Mouse (Mus musculus): Measurements from ENCODE around the gene Dpagt1. TPM values are rescaled to one million over a fixed set of nuclear protein-coding genes. Genes with fewer than 3 reads are reported as not detected.
A peak's percentile ranks its signal among the peaks of the same experiment; 100 is the strongest.
"Not testable (repeated sequence)": the region's sequence is repeated elsewhere in the genome, so short reads cannot be mapped to it uniquely, and the experiment has no call there.

Dpagt1 gene
- total and polyA plus RNA-seq, 2 experiments, result 8.7 to 71.7 TPM

- H3K27ac ChIP-seq (replicated peaks; ENCODE audit: insufficient read depth, low read depth, low read length), result no peak within 1 kb of the TSS
- peak within 1 kb of the TSS; percentile 31; the same call in 1 of the 2 replicates for H3K4me3 ChIP-seq (ENCODE audit: insufficient read depth, low read depth, low read length)
- peaks cover 13% of the 10 kb centered on the region for H3K27me3 ChIP-seq (ENCODE audit: control insufficient read depth, insufficient read depth, low read length)
- H3K79me2 ChIP-seq (ENCODE audit: control insufficient read depth, insufficient read depth, low read length), result no peaks in the 10 kb centered on the region
- DNase-seq (ENCODE audit: extremely low read depth, low read depth, low spot score), result no peak
- H3K9ac ChIP-seq (ENCODE audit: low read depth, low read length), result peak within 1 kb of the TSS; percentile 14; the same call in 1 of the 2 replicates
- 0 out of 2 replicates have a peak, but pooled peaks cover 2% of the 10 kb centered on the region for H3K36me3 ChIP-seq (ENCODE audit: control insufficient read depth, insufficient read depth, low read length)
- 3% methylated on average over 38 of the region's 38 CpGs for WGBS
- peaks cover 4% of the 10 kb centered on the region; the same call in 1 of the 2 replicates for H3K4me1 ChIP-seq (ENCODE audit: control insufficient read depth, insufficient read depth, low read length)
- TF ChIP-seq CTCF (IDR thresholded peaks at IDR 0.05; ENCODE audit: low read depth, low read length), result no peak
- no peak for TF ChIP-seq POLR2A (IDR thresholded peaks at IDR 0.05; ENCODE audit: extremely low read depth, insufficient read depth, low read length)
Measured at GRCm38 (mm10) chr9:44288076-44288958, 37.5 kb upstream of the Dpagt1 start, which contains the start of gene Abcg4. Gene Abcg4, minus strand, starts transcription at chr9:44288615.

GRCm38 (mm10) chr9:44288959-44289291 is 36.9 kb upstream of the Dpagt1 start:
- peaks cover 13% of the 10 kb centered on the region for H3K27me3 ChIP-seq (ENCODE audit: control insufficient read depth, insufficient read depth, low read length)
- H3K4me1 ChIP-seq (ENCODE audit: control insufficient read depth, insufficient read depth, low read length), result peaks cover 4% of the 10 kb centered on the region; the same call in 1 of the 2 replicates
- no peak overlapping the region for H3K4me3 ChIP-seq (ENCODE audit: insufficient read depth, low read depth, low read length)
- DNase-seq (ENCODE audit: extremely low read depth, low read depth, low spot score), result no peak
- no peak overlapping the region for H3K9ac ChIP-seq (ENCODE audit: low read depth, low read length)
- no peak overlapping the region for H3K27ac ChIP-seq (replicated peaks; ENCODE audit: insufficient read depth, low read depth, low read length)
- peaks cover 4% of the 10 kb centered on the region; the same call in 1 of the 2 replicates for H3K36me3 ChIP-seq (ENCODE audit: control insufficient read depth, insufficient read depth, low read length)
- 22% methylated on average over 11 of the region's 11 CpGs for WGBS
- no peaks in the 10 kb centered on the region for H3K79me2 ChIP-seq (ENCODE audit: control insufficient read depth, insufficient read depth, low read length)
- TF ChIP-seq POLR2A (IDR thresholded peaks at IDR 0.05; ENCODE audit: extremely low read depth, insufficient read depth, low read length) (no peak), CTCF (IDR thresholded peaks at IDR 0.05; ENCODE audit: low read depth, low read length) (no peak)

GRCm38 (mm10) chr9:44292490-44292889 is 33.3 kb upstream of the Dpagt1 start:
- H3K9ac ChIP-seq (ENCODE audit: low read depth, low read length), result no peak overlapping the region
- TF ChIP-seq CTCF (IDR thresholded peaks at IDR 0.05; ENCODE audit: low read depth, low read length) (peak; percentile 52; the same call in 1 of the 2 replicates), POLR2A (IDR thresholded peaks at IDR 0.05; ENCODE audit: extremely low read depth, insufficient read depth, low read length) (no peak)
- no peak overlapping the region for H3K4me3 ChIP-seq (ENCODE audit: insufficient read depth, low read depth, low read length)
- peaks cover 7% of the 10 kb centered on the region for H3K27me3 ChIP-seq (ENCODE audit: control insufficient read depth, insufficient read depth, low read length)
- H3K4me1 ChIP-seq (ENCODE audit: control insufficient read depth, insufficient read depth, low read length), result peaks cover 4% of the 10 kb centered on the region; the same call in 1 of the 2 replicates
- DNase-seq (ENCODE audit: extremely low read depth, low read depth, low spot score), result peak; percentile 61
- WGBS, result 70% methylated on average over 3 of the region's 3 CpGs
- H3K36me3 ChIP-seq (ENCODE audit: control insufficient read depth, insufficient read depth, low read length), result peaks cover 26% of the 10 kb centered on the region
- H3K27ac ChIP-seq (replicated peaks; ENCODE audit: insufficient read depth, low read depth, low read length), result no peak overlapping the region
- H3K79me2 ChIP-seq (ENCODE audit: control insufficient read depth, insufficient read depth, low read length), result no peaks in the 10 kb centered on the region

- not testable (repeated sequence) for H3K79me2 ChIP-seq (ENCODE audit: control insufficient read depth, insufficient read depth, low read length); H3K4me3 ChIP-seq (ENCODE audit: insufficient read depth, low read depth, low read length); H3K27me3 ChIP-seq (ENCODE audit: control insufficient read depth, insufficient read depth, low read length); DNase-seq (ENCODE audit: extremely low read depth, low read depth, low spot score); H3K4me1 ChIP-seq (ENCODE audit: control insufficient read depth, insufficient read depth, low read length); H3K27ac ChIP-seq (replicated peaks; ENCODE audit: insufficient read depth, low read depth, low read length); H3K9ac ChIP-seq (ENCODE audit: low read depth, low read length)
- H3K36me3 ChIP-seq (ENCODE audit: control insufficient read depth, insufficient read depth, low read length), result peaks cover 49% of the 10 kb centered on the region
- 95% methylated on average over 3 of the region's 3 CpGs for WGBS
Measured at GRCm38 (mm10) chr9:44300001-44300400, 25.8 kb upstream of the Dpagt1 start.

DNA sequence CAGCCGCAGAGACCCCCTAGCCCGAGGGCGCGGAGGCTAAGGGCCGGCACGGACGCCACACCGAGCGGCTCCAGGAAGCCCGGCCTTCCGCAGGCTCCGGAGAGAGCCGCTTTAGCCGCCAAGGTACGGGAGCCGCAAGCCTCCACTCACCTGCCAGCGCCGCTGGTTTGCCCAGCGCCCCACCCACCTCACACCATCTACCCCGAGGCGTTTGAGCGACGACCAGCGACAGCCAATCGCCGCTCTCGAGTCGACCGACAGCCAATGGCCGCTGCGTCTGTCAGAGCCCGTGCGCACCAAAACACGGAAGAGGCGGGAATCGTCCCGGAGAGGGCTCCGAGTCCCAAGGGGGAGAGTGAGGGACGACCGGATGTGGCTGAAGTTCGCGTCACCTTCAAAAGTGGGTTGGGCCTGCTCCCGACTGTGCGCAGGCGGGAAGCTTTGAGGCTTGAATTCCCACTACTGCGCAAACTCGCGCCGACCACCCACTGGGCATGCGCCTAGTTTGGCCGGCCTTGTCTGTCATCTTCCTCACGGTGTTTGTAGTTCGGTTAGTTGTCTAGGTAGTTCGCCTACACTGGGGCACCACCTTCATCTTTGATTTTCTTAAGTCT is 20.2 kb upstream of the Dpagt1 start, which contains the start of gene Hinfp:
Gene Hinfp, minus strand, starts transcription at position 206 of the 614 bp plus-strand sequence.
- Histone ChIP-seq H3K4me3 (ENCODE audit: insufficient read depth, low read depth, low read length) (peak within 1 kb of the TSS; percentile 98), H3K9ac (ENCODE audit: low read depth, low read length) (peak within 1 kb of the TSS; percentile 89), H3K4me1 (ENCODE audit: control insufficient read depth, insufficient read depth, low read length) (peaks cover 11% of the 10 kb centered on the region), H3K79me2 (ENCODE audit: control insufficient read depth, insufficient read depth, low read length) (peaks cover 7% of the 10 kb centered on the region; the same call in 1 of the 2 replicates), H3K27me3 (ENCODE audit: control insufficient read depth, insufficient read depth, low read length) (no peaks in the 10 kb centered on the region), H3K36me3 (ENCODE audit: control insufficient read depth, insufficient read depth, low read length) (peaks cover 11% of the 10 kb centered on the region), H3K27ac (replicated peaks; ENCODE audit: insufficient read depth, low read depth, low read length) (peak within 1 kb of the TSS; percentile 75)
- TF ChIP-seq CTCF (IDR thresholded peaks at IDR 0.05; ENCODE audit: low read depth, low read length), result no peak
- peak; percentile 92 for TF ChIP-seq POLR2A (IDR thresholded peaks at IDR 0.05; ENCODE audit: extremely low read depth, insufficient read depth, low read length)
- WGBS, result under 1% methylated on average over 51 of the region's 54 CpGs
- DNase-seq (ENCODE audit: extremely low read depth, low read depth, low spot score), result peak; percentile 95

All from liver, adult 2 months (tissue).